Mouse (Mus musculus): ENCODE measurements at regions not wholly inside any gene's neighbourhood (a gene's known extent, or its start where the extent isn't known, plus 50 kb on each side); places are given as distances from the start of the nearest gene placed in this dataset.

DNA sequence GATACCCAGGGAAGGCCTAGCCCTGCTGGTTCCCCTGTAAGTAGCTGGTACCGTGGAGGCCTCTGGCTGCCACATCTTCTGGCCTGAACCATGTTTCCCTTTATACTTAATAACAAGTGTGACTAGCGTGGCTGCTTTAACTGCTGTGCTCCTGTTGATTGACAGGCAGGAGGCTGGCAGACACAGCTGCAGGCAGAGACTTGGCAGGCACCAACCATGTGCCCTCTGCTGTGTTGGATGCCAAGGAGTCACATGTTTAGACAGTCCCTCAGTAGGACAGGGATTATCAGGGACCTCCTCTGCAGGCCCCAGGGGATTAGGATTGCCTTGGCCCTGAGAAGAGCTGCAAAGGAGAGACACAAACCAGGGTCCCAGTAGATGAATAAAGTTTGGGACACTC, 53.6 kb upstream of the Plet1 start:
- TF ChIP-seq CTCF (IDR thresholded peaks at IDR 0.05; ENCODE audit: insufficient read depth, low read depth, low read length) = no peak
- no peak for TF ChIP-seq POLR2A (IDR thresholded peaks at IDR 0.05; ENCODE audit: insufficient read depth, low read depth, low read length)
